9 mouse cellular contexts compared by ENCODE assay signal in the genomic region with DNA sequence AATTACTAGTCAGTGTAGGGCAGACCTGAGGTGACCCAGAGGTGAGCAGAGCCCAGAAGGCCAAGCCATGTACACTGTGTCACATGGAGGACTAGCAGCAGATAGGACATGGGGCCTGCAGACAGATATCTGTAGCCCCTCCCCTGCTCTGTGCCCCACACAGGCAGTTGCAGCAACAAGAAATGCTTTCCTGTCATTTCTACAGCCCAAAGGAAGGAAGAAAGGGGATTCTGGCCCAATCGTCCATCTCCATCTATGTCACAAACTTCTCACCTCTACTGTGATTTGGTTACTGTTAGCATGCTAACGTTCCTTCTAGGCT. TPM values are rescaled to one million over a fixed set of nuclear protein-coding genes. Genes with fewer than 3 reads are reported as not detected.
DNase-seq lines count a peak whose midpoint lies in the region; ATAC-seq and TF ChIP-seq lines count a peak whose summit lies in the region.
"Had no signal": no experiment of that assay in that cellular context is flagged by ENCODE, and none has a peak within 500 bp of the region (broad histone marks: within the 10 kb centered on the region; RNA-seq: fewer than 3 reads in every experiment).

No protein-coding gene starts in this region.

- no peaks in the 10 kb centered on the region for H3K27me3 ChIP-seq in heart, embryonic 10.5 days (ENCODE audit: insufficient read depth, poor library complexity, severe bottlenecking)
- no peaks in the 10 kb centered on the region for H3K27me3 ChIP-seq in G1E (ENCODE audit: insufficient read depth, low read length)
- no peaks in the 10 kb centered on the region for H3K27me3 ChIP-seq in hindbrain, embryonic 12.5 days
- no peaks in the 10 kb centered on the region for H3K27me3 ChIP-seq in thymus, adult 2 months (ENCODE audit: control insufficient read depth, insufficient read depth, low read length)

- peaks cover 25% of the 10 kb centered on the region for H3K36me3 ChIP-seq in heart, embryonic 10.5 days
- peaks cover 81% of the 10 kb centered on the region for H3K36me3 ChIP-seq in G1E (replicated peaks)
- H3K36me3 ChIP-seq in hindbrain, embryonic 12.5 days = peaks cover 14% of the 10 kb centered on the region
- H3K36me3 ChIP-seq in thymus, adult 2 months (ENCODE audit: control insufficient read depth, insufficient read depth, low read length) = no peaks in the 10 kb centered on the region

- peaks cover 51% of the 10 kb centered on the region for H3K4me1 ChIP-seq in heart, embryonic 10.5 days
- H3K4me1 ChIP-seq in G1E (ENCODE audit: insufficient read depth, low read depth, low read length) = peaks cover 57% of the 10 kb centered on the region
- H3K4me1 ChIP-seq in hindbrain, embryonic 12.5 days = peaks cover 24% of the 10 kb centered on the region
- peaks cover 38% of the 10 kb centered on the region for H3K4me1 ChIP-seq in thymus, adult 2 months (replicated peaks; ENCODE audit: control insufficient read depth, insufficient read depth, low read length)

- ATAC-seq in G1E (ENCODE audit: extremely low read depth, insufficient number of reproducible peaks, low FRiP score, poor library complexity, severe bottlenecking) = no peak
- no peak for ATAC-seq in hindbrain, embryonic 12.5 days (ENCODE audit: low FRiP score)
- ATAC-seq in megakaryocyte-erythroid progenitor cell, adult 5-6 weeks (replicated peaks; ENCODE audit: low FRiP score, low TSS enrichment, poor library complexity, severe bottlenecking) = peak; percentile 35; the same call in 1 of the 2 replicates

- H3K9ac ChIP-seq in hindbrain, embryonic 12.5 days = peak overlapping the region; percentile 82

- peak overlapping the region; percentile 96 for H3K27ac ChIP-seq in heart, embryonic 10.5 days
- peak overlapping the region; percentile 90 for H3K27ac ChIP-seq in hindbrain, embryonic 12.5 days
- no peak overlapping the region for H3K27ac ChIP-seq in thymus, adult 2 months (ENCODE audit: control insufficient read depth, insufficient read depth, low read length)

- H3K9me3 ChIP-seq in heart, embryonic 10.5 days = no peaks in the 10 kb centered on the region
- H3K9me3 ChIP-seq in G1E (replicated peaks) = no peaks in the 10 kb centered on the region
- H3K9me3 ChIP-seq in hindbrain, embryonic 12.5 days (replicated peaks) = no peaks in the 10 kb centered on the region

- H3K4me3 ChIP-seq in heart, embryonic 10.5 days = peak overlapping the region; percentile 78
- peak overlapping the region; percentile 86 for H3K4me3 ChIP-seq in G1E (ENCODE audit: low read depth, low read length)
- H3K4me3 ChIP-seq in hindbrain, embryonic 12.5 days = peak overlapping the region; percentile 63
- no peak overlapping the region for H3K4me3 ChIP-seq in thymus, adult 2 months (ENCODE audit: control insufficient read depth, insufficient read depth, low read length)

- intact Hi-C loops in heart, postnatal 36 days (cut with DNase I) = loop anchor here (1.0 to 5.0 kb wide), 4 partner anchors 13 to 364 kb away; a partner anchor contains a TSS

- DNase-seq in heart, embryonic 10.5 days (ENCODE audit: low spot score) = peak; percentile 78
- no peak for DNase-seq in heart, postnatal 36 days
- no peak for DNase-seq in G1E (ENCODE audit: low spot score)
- no peak for DNase-seq in cerebellum, adult 18-20 months
- no peak for DNase-seq in thymus, adult 2 months
- DNase-seq in adrenal gland, postnatal 25 days = no peak

- TF ChIP-seq CTCF in G1E (IDR thresholded peaks at IDR 0.05; ENCODE audit: low read depth, low read length) = no peak
- TF ChIP-seq CTCF in thymus, adult 2 months (IDR thresholded peaks at IDR 0.05; ENCODE audit: borderline replicate concordance, control insufficient read depth, extremely low read depth, insufficient read depth, low read length, poor library complexity) = no peak

- peak overlapping the region; percentile 71 for H3K4me2 ChIP-seq in hindbrain, embryonic 12.5 days (replicated peaks)

- no peak for TF ChIP-seq POLR2A in thymus, adult 2 months (IDR thresholded peaks at IDR 0.05; ENCODE audit: control insufficient read depth, extremely low read depth, insufficient read depth, low read length, poor library complexity)

- WGBS in heart, embryonic 10.5 days = 26% methylated on average over 2 of the region's 2 CpGs
- WGBS in hindbrain, embryonic 12.5 days = 43% methylated on average over 2 of the region's 2 CpGs
- 50% methylated on average over 2 of the region's 2 CpGs for WGBS in thymus, adult 2 months

RNA-seq across cellular contexts. Expression of a gene that starts 1.1 kb away (rescaled TPM):
- 13.7 and 16.5 TPM in 2 replicates for polyA plus RNA-seq in heart, embryonic 10.5 days (2016; fragmentation: Nextera tagmentation; extraction: Ambion mirVana)
- 1 to 10 TPM; 2.3 to 3.5 TPM for total RNA-seq in heart, postnatal 36 days (2021)
- total RNA-seq in G1E (2014; fragmentation: Nextera tagmentation) (12.8 and 17.4 TPM in 2 replicates), G1E (2017) (20.1 and 25.3 TPM in 2 replicates)
- polyA plus RNA-seq in G1E (2012) = 7.9 and 8.1 TPM in 2 replicates
- polyA plus RNA-seq in hindbrain, embryonic 12.5 days (2016; fragmentation: Nextera tagmentation; extraction: Ambion mirVana) = 14.4 TPM in 2 replicates
- total RNA-seq in megakaryocyte-erythroid progenitor cell, adult 5-6 weeks (2014; fragmentation: Nextera tagmentation) = 12.3 and 27.8 TPM in 2 replicates
- 5.6 and 8.5 TPM in 2 replicates for total RNA-seq in megakaryocyte-erythroid progenitor cell, adult 5-6 weeks (2017)
- polyA plus RNA-seq in thymus, adult 2 months (2012; rRNA removed) = 17.0 and 20.1 TPM in 2 replicates
- total RNA-seq in adrenal gland, postnatal 25 days (2021) = 8.5 and 11.4 TPM in 2 replicates

RNA-seq across cellular contexts. Expression of a gene that starts 13.8 kb away (rescaled TPM):
- 1.4 and 1.8 TPM in 2 replicates for polyA plus RNA-seq in heart, embryonic 10.5 days (2016; fragmentation: Nextera tagmentation; extraction: Ambion mirVana)
- total RNA-seq in heart, postnatal 36 days (2021) = 10 to 100 TPM; 34.9 to 38.0 TPM
- total RNA-seq in G1E (2014; fragmentation: Nextera tagmentation) (2.6 and 7.1 TPM in 2 replicates), G1E (2017) (2.5 and 3.3 TPM in 2 replicates)
- polyA plus RNA-seq in G1E (2012) = 0.07 and 0.22 TPM in 2 replicates
- 1.5 and 1.8 TPM in 2 replicates for polyA plus RNA-seq in hindbrain, embryonic 12.5 days (2016; fragmentation: Nextera tagmentation; extraction: Ambion mirVana)
- 1.8 and 1.9 TPM in 2 replicates for total RNA-seq in megakaryocyte-erythroid progenitor cell, adult 5-6 weeks (2014; fragmentation: Nextera tagmentation)
- 2.2 and 3.7 TPM in 2 replicates for total RNA-seq in megakaryocyte-erythroid progenitor cell, adult 5-6 weeks (2017)
- 15.7 and 22.3 TPM in 2 replicates for polyA plus RNA-seq in thymus, adult 2 months (2012; rRNA removed)
- 10.5 and 18.9 TPM in 2 replicates for total RNA-seq in adrenal gland, postnatal 25 days (2021)

RNA-seq across cellular contexts. Expression of a gene that starts 33.9 kb away (rescaled TPM):
- polyA plus RNA-seq in heart, embryonic 10.5 days (2016; fragmentation: Nextera tagmentation; extraction: Ambion mirVana) = 12.6 and 13.0 TPM in 2 replicates
- total RNA-seq in heart, postnatal 36 days (2021) = 10 to 100 TPM; 11.4 to 15.5 TPM
- total RNA-seq in G1E (2014; fragmentation: Nextera tagmentation) (16.7 and 19.9 TPM in 2 replicates), G1E (2017) (18.9 and 19.3 TPM in 2 replicates)
- 12.7 and 16.1 TPM in 2 replicates for polyA plus RNA-seq in G1E (2012)
- 13.1 and 13.6 TPM in 2 replicates for polyA plus RNA-seq in hindbrain, embryonic 12.5 days (2016; fragmentation: Nextera tagmentation; extraction: Ambion mirVana)
- 19.9 and 24.4 TPM in 2 replicates for total RNA-seq in megakaryocyte-erythroid progenitor cell, adult 5-6 weeks (2014; fragmentation: Nextera tagmentation)
- 24.4 and 37.8 TPM in 2 replicates for total RNA-seq in megakaryocyte-erythroid progenitor cell, adult 5-6 weeks (2017)
- 58.4 and 60.2 TPM in 2 replicates for polyA plus RNA-seq in thymus, adult 2 months (2012; rRNA removed)
- 12.4 and 16.6 TPM in 2 replicates for total RNA-seq in adrenal gland, postnatal 25 days (2021)

RNA-seq across cellular contexts. Expression of a gene that starts 43.2 kb away (rescaled TPM):
- not detected in 2 replicates for polyA plus RNA-seq in heart, embryonic 10.5 days (2016; fragmentation: Nextera tagmentation; extraction: Ambion mirVana)
- total RNA-seq in heart, postnatal 36 days (2021) = not detected
- total RNA-seq in G1E (2014; fragmentation: Nextera tagmentation) = not detected in 2 replicates
- 0.11 TPM in 1 of 2 replicates, not detected in the other for total RNA-seq in G1E (2017)
- not detected in 2 replicates for polyA plus RNA-seq in G1E (2012)
- not detected in 2 replicates for polyA plus RNA-seq in hindbrain, embryonic 12.5 days (2016; fragmentation: Nextera tagmentation; extraction: Ambion mirVana)
- not detected in 2 replicates for total RNA-seq in megakaryocyte-erythroid progenitor cell, adult 5-6 weeks (2014; fragmentation: Nextera tagmentation)
- total RNA-seq in megakaryocyte-erythroid progenitor cell, adult 5-6 weeks (2017) = not detected in 2 replicates
- polyA plus RNA-seq in thymus, adult 2 months (2012; rRNA removed) = 0.10 and 0.40 TPM in 2 replicates
- not detected in 2 replicates for total RNA-seq in adrenal gland, postnatal 25 days (2021)
- polyA plus RNA-seq: cortical plate, adult 2 months had no signal
